ENCODE assay signal across 38 mouse cellular contexts in genomic region chr5:138107130-138107529, GRCm38 (mm10). TPM values are rescaled to one million over a fixed set of nuclear protein-coding genes. Genes with fewer than 3 reads are reported as not detected.
"Had no signal": no experiment of that assay in that cellular context is flagged by ENCODE, and none has a peak within 500 bp of the region (broad histone marks: within the 10 kb centered on the region; RNA-seq: fewer than 3 reads in every experiment).

No protein-coding gene starts in this region.

- H3K27ac ChIP-seq: embryonic facial prominence, embryonic 12.5 days; embryonic facial prominence, embryonic 13.5 days; embryonic facial prominence, embryonic 15.5 days; forebrain, embryonic 10.5 days; forebrain, embryonic 12.5 days; forebrain, embryonic 13.5 days; forebrain, embryonic 15.5 days; gastrocnemius, adult 2 months; heart, adult 2 months had no signal

- DNase-seq: cerebellum, adult 2 months; cerebellum, adult 8-10 months; cerebellum, adult 9-10 months; cerebellum, adult 9-11 months; cerebellum, postnatal 10 days; cerebellum, postnatal 14 days; cerebellum, postnatal 25 days; cerebellum, postnatal 36 days; embryo, embryonic 11 days; forebrain, postnatal 0 days; gastrocnemius, adult 2 months; gastrocnemius, postnatal 10 days; gastrocnemius, postnatal 14 days; gastrocnemius, postnatal 25 days; gastrocnemius, postnatal 36 days; heart, adult 18-20 months; heart, adult 2 months had no signal

- H3K9ac ChIP-seq: embryonic facial prominence, embryonic 12.5 days; embryonic facial prominence, embryonic 13.5 days; embryonic facial prominence, embryonic 15.5 days; forebrain, embryonic 12.5 days; forebrain, embryonic 13.5 days; forebrain, embryonic 15.5 days; forebrain, postnatal 0 days had no signal

- H3K4me2 ChIP-seq: embryonic facial prominence, embryonic 12.5 days; embryonic facial prominence, embryonic 13.5 days; embryonic facial prominence, embryonic 15.5 days; forebrain, embryonic 12.5 days; forebrain, embryonic 13.5 days; forebrain, embryonic 15.5 days had no signal

- H3K4me3 ChIP-seq: embryonic facial prominence, embryonic 12.5 days; embryonic facial prominence, embryonic 13.5 days; embryonic facial prominence, embryonic 15.5 days; erythroblast, embryonic 14.5 days; forebrain, embryonic 10.5 days; forebrain, embryonic 12.5 days; forebrain, embryonic 13.5 days; forebrain, embryonic 15.5 days; gastrocnemius, adult 2 months; heart, adult 2 months had no signal

- H3K9me3 ChIP-seq: embryonic facial prominence, embryonic 12.5 days; embryonic facial prominence, embryonic 13.5 days; embryonic facial prominence, embryonic 15.5 days; forebrain, embryonic 10.5 days; forebrain, embryonic 12.5 days; forebrain, embryonic 13.5 days; forebrain, embryonic 15.5 days had no signal

- H3K27me3 ChIP-seq: embryonic facial prominence, embryonic 12.5 days; embryonic facial prominence, embryonic 13.5 days; embryonic facial prominence, embryonic 15.5 days; forebrain, embryonic 12.5 days; forebrain, embryonic 13.5 days; forebrain, embryonic 15.5 days had no signal

- ATAC-seq: forebrain, embryonic 13.5 days; forebrain, embryonic 14.5 days; forebrain, embryonic 15.5 days; forebrain, embryonic 16.5 days; forebrain, postnatal 0 days had no signal

- H3K4me1 ChIP-seq: embryonic facial prominence, embryonic 12.5 days; embryonic facial prominence, embryonic 13.5 days; embryonic facial prominence, embryonic 15.5 days; forebrain, embryonic 13.5 days; forebrain, embryonic 15.5 days had no signal

RNA-seq across cellular contexts. Expression of gene Smok3c, which starts 54.1 kb away (rescaled TPM):
- total RNA-seq: common myeloid progenitor, adult 5-6 weeks; forebrain, postnatal 0 days; gastrocnemius, adult 18-20 months; gastrocnemius, adult 2 months; gastrocnemius, adult 8-10 months; gastrocnemius, postnatal 10 days; gastrocnemius, postnatal 14 days; gastrocnemius, postnatal 25 days; gastrocnemius, postnatal 36 days; gastrocnemius, postnatal 4 days; granulocyte monocyte progenitor cell, adult 5-6 weeks; heart, adult 18-20 months; heart, adult 2 months; heart, adult 8-10 months had no signal
- polyA plus RNA-seq: cerebellum, adult 2 months; cortical plate, adult 2 months; embryonic facial prominence, embryonic 11.5 days; embryonic facial prominence, embryonic 12.5 days; embryonic facial prominence, embryonic 13.5 days; embryonic facial prominence, embryonic 15.5 days; erythroblast, embryonic 14.5 days; forebrain, embryonic 10.5 days; forebrain, embryonic 11.5 days; forebrain, embryonic 12.5 days; forebrain, embryonic 13.5 days; forebrain, embryonic 14.5 days; forebrain, embryonic 15.5 days; forebrain, embryonic 16.5 days; forebrain, postnatal 0 days; frontal cortex, adult 2 months; gonadal fat pad, adult 2 months; heart, adult 2 months had no signal
